Mouse (Mus musculus): Measurements from ENCODE around the gene Acp7.
"Not testable (repeated sequence)": the region's sequence is repeated elsewhere in the genome, so short reads cannot be mapped to it uniquely, and the experiment has no call there.

Acp7 gene

GRCm38 (mm10) chr7:28631073-28631472 lies at the start of gene Acp7:
Gene Acp7, minus strand, starts transcription at chr7:28631332.
- DNase-seq: no peak

GRCm38 (mm10) chr7:28677624-28678023 lies 46.5 kb upstream of the Acp7 start:
- no peak for DNase-seq

- no peak for DNase-seq
These were observed 45.8 kb upstream of the Acp7 start for GRCm38 (mm10) chr7:28676811-28677541.

GRCm38 (mm10) chr7:28675746-28676145 lies 44.6 kb upstream of the Acp7 start:
- DNase-seq: no peak

- DNase-seq: no peak
These were observed 43.9 kb upstream of the Acp7 start for GRCm38 (mm10) chr7:28674994-28675393.

- not testable (repeated sequence) for DNase-seq
These were observed 41.7 kb upstream of the Acp7 start for GRCm38 (mm10) chr7:28672786-28673185.

- DNase-seq: no peak
These were observed 41.1 kb upstream of the Acp7 start for GRCm38 (mm10) chr7:28672276-28672675.

- DNase-seq: no peak
These were observed 40.0 kb upstream of the Acp7 start for GRCm38 (mm10) chr7:28671172-28671571.

- DNase-seq: no peak
These were observed 34.8 kb upstream of the Acp7 start for GRCm38 (mm10) chr7:28665620-28666579.

GRCm38 (mm10) chr7:28656430-28656829 lies 25.3 kb upstream of the Acp7 start:
- no peak for DNase-seq

- no peak for DNase-seq
These were observed 20.0 kb upstream of the Acp7 start for GRCm38 (mm10) chr7:28651157-28651556.

GRCm38 (mm10) chr7:28647016-28647415 lies 15.9 kb upstream of the Acp7 start:
- DNase-seq: no peak

GRCm38 (mm10) chr7:28645947-28646475 lies 14.9 kb upstream of the Acp7 start:
- DNase-seq: no peak

GRCm38 (mm10) chr7:28645366-28645765 lies 14.2 kb upstream of the Acp7 start:
- no peak for DNase-seq

- DNase-seq: no peak
These were observed 10.4 kb upstream of the Acp7 start for GRCm38 (mm10) chr7:28641546-28641945.

GRCm38 (mm10) chr7:28637511-28637910 lies 6.4 kb upstream of the Acp7 start:
- DNase-seq: peak in 1 of 2 experiments; percentile 9

GRCm38 (mm10) chr7:28634128-28634527 lies 3.0 kb upstream of the Acp7 start:
- DNase-seq: no peak

GRCm38 (mm10) chr7:28624791-28625190 lies 6.3 kb downstream of the Acp7 start:
- DNase-seq: no peak

GRCm38 (mm10) chr7:28619098-28619715 lies 11.9 kb downstream of the Acp7 start:
- DNase-seq: no peak

GRCm38 (mm10) chr7:28605951-28606350 lies 25.2 kb downstream of the Acp7 start:
- no peak for DNase-seq

- not testable (repeated sequence) for DNase-seq
These were observed 27.3 kb downstream of the Acp7 start for GRCm38 (mm10) chr7:28603788-28604187.

- no peak for DNase-seq
These were observed 28.0 kb downstream of the Acp7 start for GRCm38 (mm10) chr7:28603136-28603535.

GRCm38 (mm10) chr7:28601668-28602067 lies 29.5 kb downstream of the Acp7 start:
- DNase-seq: peak; percentile 71 to 78
